Mouse (Mus musculus) midbrain, embryonic 16.5 days (tissue): ENCODE data around the gene Shf. TPM values are rescaled to one million over a fixed set of nuclear protein-coding genes. Genes with fewer than 3 reads are reported as not detected.

ENCODE experiments used
- ATAC-seq: fragments of 200-750 bp; cut with Nextera tagmentation; 2 replicates; pipeline ENCODE4 v1.8.0; 2017; ENCODE audit warnings: moderate TSS enrichment
- H3K27ac ChIP-seq: fragments of 300-500 bp; sonication (generic); 2 replicates; pipeline ENCODE4 v1.5.1; 2014; ENCODE audit warnings: mild to moderate bottlenecking, low read length, mixed read lengths
- H3K27me3 ChIP-seq: fragments of 300-500 bp; sonication (generic); 2 replicates; pipeline ENCODE4 v1.6.1; 2014; ENCODE audit warnings: low read depth, low read length, mixed read lengths; ENCODE audit not compliant: control insufficient read depth, insufficient read depth
- H3K36me3 ChIP-seq: fragments of 300-500 bp; sonication (generic); 2 replicates; pipeline ENCODE4 v1.6.1; 2014; ENCODE audit warnings: mild to moderate bottlenecking, low read length, moderate library complexity, mixed read lengths; ENCODE audit not compliant: control insufficient read depth, insufficient read depth
- H3K4me1 ChIP-seq: fragments of 300-500 bp; sonication (generic); 2 replicates; pipeline ENCODE4 v1.6.1; 2014; ENCODE audit warnings: mild to moderate bottlenecking, low read length, mixed read lengths; ENCODE audit not compliant: control insufficient read depth, insufficient read depth
- H3K4me2 ChIP-seq: fragments of 300-500 bp; sonication (generic); 2 replicates; pipeline ENCODE4 v1.6.1; 2014; ENCODE audit warnings: mild to moderate bottlenecking, low read length, mixed read lengths
- H3K4me3 ChIP-seq: fragments of 300-500 bp; sonication (generic); 2 replicates; pipeline ENCODE4 v1.5.1; 2014; ENCODE audit warnings: low read depth, mild to moderate bottlenecking, low read length, moderate library complexity, mixed read lengths
- H3K9ac ChIP-seq: fragments of 300-500 bp; sonication (generic); 2 replicates; pipeline ENCODE4 v1.6.1; 2014; ENCODE audit warnings: low read depth, low read length, mixed read lengths
- H3K9me3 ChIP-seq: fragments of 300-500 bp; sonication (generic); replicated peaks from 2 replicates; pipeline ENCODE4 v1.6.1; 2014; ENCODE audit warnings: mild to moderate bottlenecking, low read length, mixed read lengths; ENCODE audit not compliant: control insufficient read depth, poor library complexity, severe bottlenecking
- WGBS: fragments of 180-500 bp; shearing (Covaris S2); extraction: QIAGEN DNeasy Blood & Tissue Kit; methylation state at CpG from one replicate; pipeline ENCODE4 v1.1.7; 2014; 5-methylcytosine and 5-hydroxymethylcytosine counted together
- polyA plus RNA-seq: library from polyadenylated mRNA; unstranded; fragments of >200 nt; fragmentation: Nextera tagmentation; extraction: Ambion mirVana; gene quantifications from 2 replicates; pipeline ENCODE4 v1.2.1, GENCODE M21; 2015

Shf gene
- polyA plus RNA-seq, 1 experiment from 2014 or later = 9.5 TPM

DNA sequence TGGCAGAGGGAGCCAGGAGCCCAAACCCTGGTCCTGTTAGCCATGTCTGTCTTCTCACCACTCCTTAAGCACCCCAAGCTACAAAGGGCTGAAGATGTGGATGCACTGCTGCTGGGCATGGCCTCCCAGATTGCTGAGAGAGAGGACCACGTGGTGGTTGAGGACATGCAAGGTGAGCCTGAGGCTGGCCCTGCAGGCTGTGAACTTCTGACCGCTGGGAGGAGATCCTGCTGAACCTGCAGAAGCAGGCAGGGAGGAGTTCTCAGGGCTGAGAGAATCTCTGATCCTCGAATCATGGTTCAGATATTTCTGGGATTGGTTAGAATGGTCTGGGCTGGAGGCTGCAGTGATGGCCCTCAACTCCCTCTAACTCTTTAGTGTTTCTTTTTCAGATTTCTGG is 45.0 kb downstream of the Shf start:
- no peak for ATAC-seq

DNA sequence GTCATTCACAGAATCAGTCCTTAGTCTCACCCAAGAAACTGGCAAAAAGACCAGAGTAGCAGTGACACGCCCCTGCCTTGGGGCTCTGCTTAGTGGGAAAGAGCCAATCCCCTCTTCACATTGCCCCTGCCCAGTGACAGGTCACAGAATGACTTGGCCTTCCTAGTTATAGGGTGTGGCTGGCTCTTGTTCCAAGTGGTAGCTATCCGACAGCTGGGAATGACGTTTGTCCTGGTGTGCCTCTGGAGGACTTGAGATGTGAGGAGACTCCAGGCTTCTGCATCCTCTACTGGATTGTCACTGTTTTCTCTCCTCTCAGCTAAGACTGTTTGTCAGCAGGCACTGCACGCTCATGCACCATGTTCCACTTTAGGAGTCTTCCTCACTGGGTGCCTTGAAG is 51.6 kb downstream of the Shf start:
- no peak for ATAC-seq
- no peak overlapping the region for H3K27ac ChIP-seq
- WGBS = 68% methylated on average over 4 of the region's 4 CpGs

More for the DNA sequence above, 45.0 kb downstream of the Shf start:
- 59% methylated on average over 3 of the region's 3 CpGs for WGBS
- H3K4me2 ChIP-seq = no peak overlapping the region
- H3K27me3 ChIP-seq = no peaks in the 10 kb centered on the region
- H3K36me3 ChIP-seq = no peaks in the 10 kb centered on the region
- H3K9me3 ChIP-seq = no peaks in the 10 kb centered on the region
- no peaks in the 10 kb centered on the region for H3K4me1 ChIP-seq
- no peak overlapping the region for H3K27ac ChIP-seq
- H3K4me3 ChIP-seq = no peak overlapping the region
- H3K9ac ChIP-seq = no peak overlapping the region

DNA sequence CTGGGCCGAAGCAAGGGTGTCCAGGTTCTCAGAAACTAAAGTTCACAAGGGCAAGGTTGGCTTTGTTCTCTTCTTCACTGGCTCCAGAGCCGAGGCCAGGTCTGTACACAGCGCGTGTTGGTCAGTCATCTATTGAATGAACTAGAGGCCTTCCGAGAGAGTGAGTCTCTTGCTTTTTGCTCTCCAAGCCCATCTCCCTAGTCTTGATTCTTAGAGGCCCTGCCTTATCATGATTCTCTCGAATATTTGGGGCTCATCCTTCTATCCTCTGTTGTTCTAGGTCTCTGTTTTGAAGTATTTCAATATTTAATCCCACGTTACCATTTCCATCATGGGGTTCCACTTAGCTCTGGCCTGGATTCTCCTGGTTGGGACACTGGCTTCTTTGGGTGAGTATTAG is 53.6 kb downstream of the Shf start, which contains the start of gene Duox1:
Duox1 (plus strand) TSS at position 301 of the 400 bp plus-strand sequence.
- no peak for ATAC-seq
- Histone ChIP-seq H3K27me3 (peaks cover 11% of the 10 kb centered on the region), H3K36me3 (no peaks in the 10 kb centered on the region), H3K4me2 (no peak within 1 kb of the TSS), H3K4me1 (0 out of 2 replicates have a peak, but pooled peaks cover 2% of the 10 kb centered on the region), H3K4me3 (no peak within 1 kb of the TSS), H3K27ac (no peak within 1 kb of the TSS), H3K9me3 (no peaks in the 10 kb centered on the region), H3K9ac (no peak within 1 kb of the TSS)
- WGBS = 92% methylated on average over 7 of the region's 7 CpGs

More for the DNA sequence above, 51.6 kb downstream of the Shf start:
- H3K4me3 ChIP-seq = no peak overlapping the region
- no peaks in the 10 kb centered on the region for H3K4me1 ChIP-seq
- no peaks in the 10 kb centered on the region for H3K36me3 ChIP-seq
- H3K27me3 ChIP-seq = peaks cover 6% of the 10 kb centered on the region
- no peaks in the 10 kb centered on the region for H3K9me3 ChIP-seq
- no peak overlapping the region for H3K9ac ChIP-seq
- H3K4me2 ChIP-seq = no peak overlapping the region

DNA sequence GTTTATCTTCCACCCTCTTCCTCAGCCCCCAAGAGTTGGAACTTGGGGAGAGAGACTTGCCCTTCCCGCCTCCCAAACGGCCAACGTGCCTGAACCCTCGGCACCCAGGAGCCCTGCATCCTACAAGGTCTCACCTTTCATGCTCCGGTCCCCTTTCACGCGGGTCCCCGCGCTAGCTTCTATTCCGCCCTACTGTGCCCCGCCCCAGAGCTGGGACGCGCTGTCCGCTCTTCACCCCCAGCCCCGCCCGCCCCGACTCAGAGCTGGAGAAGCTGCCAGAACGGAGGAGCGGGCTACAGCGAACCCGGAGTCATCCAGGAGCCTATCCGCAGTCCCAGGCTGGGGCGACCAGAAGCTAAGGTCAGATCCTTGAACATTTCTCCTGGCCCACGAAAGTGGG is 55.4 kb downstream of the Shf start, which contains the start of gene Duoxa1:
Duoxa1 (minus strand) TSS at position 195 of the 400 bp plus-strand sequence.
- ATAC-seq = no peak
- Histone ChIP-seq H3K4me3 (peak within 1 kb of the TSS; percentile 18), H3K36me3 (no peaks in the 10 kb centered on the region), H3K4me2 (peak within 1 kb of the TSS; percentile 34), H3K9ac (no peak within 1 kb of the TSS), H3K4me1 (0 out of 2 replicates have a peak, but pooled peaks cover 2% of the 10 kb centered on the region), H3K27ac (no peak within 1 kb of the TSS), H3K27me3 (peaks cover 11% of the 10 kb centered on the region), H3K9me3 (no peaks in the 10 kb centered on the region)
- 3% methylated on average over 24 of the region's 24 CpGs for WGBS

DNA sequence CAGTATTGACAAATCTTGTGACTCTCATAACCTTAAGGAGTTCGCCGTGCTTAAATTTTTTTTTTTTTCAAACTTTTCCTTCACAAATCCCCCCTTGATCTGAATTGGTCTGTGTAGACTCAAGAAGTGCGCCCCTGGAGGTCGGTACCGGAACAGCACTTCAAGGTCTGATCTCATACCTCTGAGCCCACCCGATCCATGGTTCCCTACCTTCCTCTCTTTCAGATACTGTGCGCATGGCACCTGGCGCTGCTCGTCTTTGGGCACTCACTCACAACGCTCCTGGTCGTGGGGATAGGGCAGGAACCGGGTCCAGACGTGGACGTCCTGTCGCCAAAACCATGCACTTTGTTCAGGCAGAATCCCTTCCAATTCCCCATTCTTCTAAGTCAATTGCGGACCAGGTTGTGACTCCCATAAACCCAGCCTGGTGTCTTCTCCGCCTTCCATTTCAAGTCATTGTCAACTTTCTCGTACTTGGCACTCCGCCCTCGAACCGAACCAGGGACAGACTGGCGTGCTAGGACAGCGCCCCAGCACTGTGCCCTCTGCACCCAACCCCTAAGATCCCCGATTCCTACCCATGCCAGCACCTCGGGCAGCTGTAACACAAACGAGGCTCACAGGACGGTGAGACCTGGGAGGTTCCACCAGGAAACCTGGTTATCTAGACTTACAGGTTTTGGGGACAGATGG is 56.1 kb downstream of the Shf start:
- Histone ChIP-seq H3K9ac (no peak overlapping the region), H3K4me1 (0 out of 2 replicates have a peak, but pooled peaks cover 2% of the 10 kb centered on the region), H3K36me3 (no peaks in the 10 kb centered on the region), H3K9me3 (no peaks in the 10 kb centered on the region), H3K4me3 (peak overlapping the region; percentile 18), H3K27me3 (peaks cover 11% of the 10 kb centered on the region), H3K27ac (no peak overlapping the region), H3K4me2 (peak overlapping the region; percentile 34)
- peak; percentile 50; the same call in 1 of the 2 replicates for ATAC-seq
- 5% methylated on average over 27 of the region's 27 CpGs for WGBS

DNA sequence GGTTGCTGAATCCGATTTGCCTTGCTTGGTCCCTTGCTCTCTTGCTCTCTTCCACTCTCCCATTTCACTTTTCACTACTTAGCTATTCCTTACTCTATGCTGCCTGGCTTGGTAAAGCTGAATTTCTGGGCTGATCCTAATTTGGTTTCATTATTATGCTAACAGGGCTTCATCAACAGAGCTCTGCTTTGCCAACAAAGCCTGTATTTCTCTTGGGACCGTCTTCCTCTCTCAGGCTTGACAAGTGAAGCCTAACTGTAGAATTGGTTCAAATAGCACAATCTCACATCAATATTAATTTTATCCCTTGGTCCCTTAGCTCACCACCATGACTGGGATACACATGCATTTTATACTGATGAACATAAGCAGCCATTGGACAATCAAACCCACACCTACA is 57.4 kb downstream of the Shf start:
- Histone ChIP-seq H3K4me1 (0 out of 2 replicates have a peak, but pooled peaks cover 2% of the 10 kb centered on the region), H3K4me3 (no peak overlapping the region), H3K9me3 (no peaks in the 10 kb centered on the region), H3K27ac (no peak overlapping the region), H3K36me3 (no peaks in the 10 kb centered on the region), H3K27me3 (peaks cover 11% of the 10 kb centered on the region), H3K9ac (no peak overlapping the region), H3K4me2 (no peak overlapping the region)
- 17% methylated on average over 2 of the region's 2 CpGs for WGBS
- peak; percentile 46; the same call in 1 of the 2 replicates for ATAC-seq

DNA sequence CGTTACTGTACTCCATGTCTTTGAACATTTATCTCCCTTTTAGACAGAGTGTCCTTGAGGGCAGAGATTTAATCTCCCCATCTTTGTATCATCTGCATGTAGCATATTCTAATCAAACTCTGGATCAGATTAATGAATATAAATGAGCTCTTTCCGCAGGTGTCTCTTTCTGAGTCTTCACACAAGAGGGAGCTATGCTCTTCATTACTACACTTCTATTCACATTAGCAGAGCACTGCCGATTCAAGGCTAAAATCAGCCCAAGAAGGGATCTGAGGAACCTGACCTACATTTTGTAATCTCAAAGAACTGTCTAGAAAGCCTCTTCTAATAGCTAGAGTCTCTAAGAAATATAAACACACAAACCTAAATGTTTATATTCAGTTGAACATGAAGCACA is 59.3 kb downstream of the Shf start:
- no peak for ATAC-seq
- 28% methylated on average over 3 of the region's 3 CpGs for WGBS

DNA sequence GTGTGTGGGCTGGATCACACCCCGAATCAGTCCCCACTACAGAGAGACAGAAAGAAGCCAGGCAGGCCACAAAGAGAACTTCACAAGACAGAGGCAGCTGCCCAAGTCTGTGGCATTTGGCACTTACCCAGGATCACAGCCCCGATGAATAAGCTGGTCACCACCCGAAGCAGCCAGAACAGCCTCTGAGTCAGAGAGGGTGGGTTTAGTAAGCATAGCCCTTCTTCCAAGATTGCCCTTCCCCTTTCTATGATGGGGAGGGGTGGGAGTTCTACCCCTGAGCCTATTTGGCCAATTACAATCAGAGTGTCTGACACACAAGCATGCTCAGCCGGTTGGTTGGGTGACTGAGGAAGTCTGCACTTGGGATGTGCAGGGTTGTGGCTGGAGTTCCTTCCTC is 62.8 kb downstream of the Shf start:
- Histone ChIP-seq H3K4me3 (no peak overlapping the region), H3K36me3 (no peaks in the 10 kb centered on the region), H3K27me3 (peaks cover 9% of the 10 kb centered on the region), H3K4me1 (peaks cover 11% of the 10 kb centered on the region; the same call in 1 of the 2 replicates), H3K9ac (no peak overlapping the region), H3K4me2 (no peak overlapping the region), H3K27ac (no peak overlapping the region), H3K9me3 (no peaks in the 10 kb centered on the region)
- peak; percentile 18; the same call in 1 of the 2 replicates for ATAC-seq
- 54% methylated on average over 4 of the region's 4 CpGs for WGBS

More for the DNA sequence above, 59.3 kb downstream of the Shf start:
- Histone ChIP-seq H3K9me3 (no peaks in the 10 kb centered on the region), H3K27me3 (peaks cover 11% of the 10 kb centered on the region), H3K4me3 (no peak overlapping the region), H3K36me3 (no peaks in the 10 kb centered on the region), H3K4me2 (no peak overlapping the region), H3K27ac (no peak overlapping the region), H3K4me1 (0 out of 2 replicates have a peak, but pooled peaks cover 2% of the 10 kb centered on the region), H3K9ac (no peak overlapping the region)
